Mouse (Mus musculus): ENCODE results near the gene Txn2. TPM values are rescaled to one million over a fixed set of nuclear protein-coding genes. Genes with fewer than 3 reads are reported as not detected.

Txn2 gene
- polyA plus RNA-seq (2012; rRNA removed): 221 and 225 TPM in 2 replicates

- H3K4me3 ChIP-seq (replicated peaks; ENCODE audit: insufficient read depth, low read depth, low read length): peak within 1 kb of the TSS; percentile 85
- H3K27ac ChIP-seq (ENCODE audit: insufficient read depth, low read length): peak within 1 kb of the TSS; percentile 97
- under 1% methylated on average over 34 of the region's 34 CpGs for WGBS
- TF ChIP-seq POLR2A (IDR thresholded peaks at IDR 0.05; ENCODE audit: borderline replicate concordance, insufficient read depth, low read length) (peak; percentile 72; the same call in 1 of the 2 replicates), CTCF (IDR thresholded peaks at IDR 0.05; ENCODE audit: borderline replicate concordance, insufficient read depth, low read depth, low read length) (no peak)
- H3K4me1 ChIP-seq (ENCODE audit: control insufficient read depth, insufficient read depth, low read length): peaks cover 4% of the 10 kb centered on the region; the same call in 1 of the 2 replicates
- peak; percentile 97 to 99 for DNase-seq
- H3K27me3 ChIP-seq (ENCODE audit: control insufficient read depth, insufficient read depth, low read length): no peaks in the 10 kb centered on the region
Observed at GRCm38 (mm10) chr15:77928673-77929331, at the start of gene Txn2. Txn2 (minus strand) TSS chr15:77929006.

- Histone ChIP-seq H3K27ac (ENCODE audit: insufficient read depth, low read length) (no peak overlapping the region), H3K4me1 (ENCODE audit: control insufficient read depth, insufficient read depth, low read length) (peaks cover 3% of the 10 kb centered on the region; the same call in 1 of the 2 replicates), H3K4me3 (replicated peaks; ENCODE audit: insufficient read depth, low read depth, low read length) (no peak overlapping the region), H3K27me3 (ENCODE audit: control insufficient read depth, insufficient read depth, low read length) (no peaks in the 10 kb centered on the region)
- TF ChIP-seq POLR2A (IDR thresholded peaks at IDR 0.05; ENCODE audit: borderline replicate concordance, insufficient read depth, low read length) (no peak), CTCF (IDR thresholded peaks at IDR 0.05; ENCODE audit: borderline replicate concordance, insufficient read depth, low read depth, low read length) (no peak)
- whole genome bisulfite sequencing: 32% methylated on average over 3 of the region's 3 CpGs
- DNase-seq: no peak
Observed at GRCm38 (mm10) chr15:77977663-77978062, 48.9 kb upstream of the Txn2 start.

- H3K27me3 ChIP-seq (ENCODE audit: control insufficient read depth, insufficient read depth, low read length): no peaks in the 10 kb centered on the region
- H3K4me3 ChIP-seq (replicated peaks; ENCODE audit: insufficient read depth, low read depth, low read length): no peak overlapping the region
- 73% methylated on average over 6 of the region's 6 CpGs for WGBS
- no peak overlapping the region for H3K27ac ChIP-seq (ENCODE audit: insufficient read depth, low read length)
- TF ChIP-seq CTCF (IDR thresholded peaks at IDR 0.05; ENCODE audit: borderline replicate concordance, insufficient read depth, low read depth, low read length) (no peak), POLR2A (IDR thresholded peaks at IDR 0.05; ENCODE audit: borderline replicate concordance, insufficient read depth, low read length) (no peak)
- DNase-seq: no peak
- H3K4me1 ChIP-seq (ENCODE audit: control insufficient read depth, insufficient read depth, low read length): no peaks in the 10 kb centered on the region; the same call in 1 of the 2 replicates
Observed at GRCm38 (mm10) chr15:77974165-77974841, 45.5 kb upstream of the Txn2 start.

- Histone ChIP-seq H3K4me1 (ENCODE audit: control insufficient read depth, insufficient read depth, low read length) (peaks cover 3% of the 10 kb centered on the region; the same call in 1 of the 2 replicates), H3K4me3 (replicated peaks; ENCODE audit: insufficient read depth, low read depth, low read length) (peak within 1 kb of the TSS; percentile 94), H3K27ac (ENCODE audit: insufficient read depth, low read length) (peak within 1 kb of the TSS; percentile 99), H3K27me3 (ENCODE audit: control insufficient read depth, insufficient read depth, low read length) (no peaks in the 10 kb centered on the region)
- under 1% methylated on average over 72 of the region's 72 CpGs for WGBS
- TF ChIP-seq CTCF (IDR thresholded peaks at IDR 0.05; ENCODE audit: borderline replicate concordance, insufficient read depth, low read depth, low read length) (no peak), POLR2A (IDR thresholded peaks at IDR 0.05; ENCODE audit: borderline replicate concordance, insufficient read depth, low read length) (peak; percentile 73)
- DNase-seq: peak; percentile 97 to 98
Observed at GRCm38 (mm10) chr15:77970470-77971292, 41.9 kb upstream of the Txn2 start, which contains the start of gene Eif3d. Eif3d (minus strand) TSS chr15:77970813.

- H3K4me3 ChIP-seq (replicated peaks; ENCODE audit: insufficient read depth, low read depth, low read length): peak overlapping the region; percentile 86
- H3K27me3 ChIP-seq (ENCODE audit: control insufficient read depth, insufficient read depth, low read length): no peaks in the 10 kb centered on the region
- H3K4me1 ChIP-seq (ENCODE audit: control insufficient read depth, insufficient read depth, low read length): peaks cover 3% of the 10 kb centered on the region; the same call in 1 of the 2 replicates
- TF ChIP-seq POLR2A (IDR thresholded peaks at IDR 0.05; ENCODE audit: borderline replicate concordance, insufficient read depth, low read length): no peak
- TF ChIP-seq CTCF (IDR thresholded peaks at IDR 0.05; ENCODE audit: borderline replicate concordance, insufficient read depth, low read depth, low read length): no peak
- peak overlapping the region; percentile 45 for H3K27ac ChIP-seq (ENCODE audit: insufficient read depth, low read length)
- under 1% methylated on average over 15 of the region's 15 CpGs for WGBS
- DNase-seq: peak in 1 of 2 experiments; percentile 30
Observed at GRCm38 (mm10) chr15:77969940-77970469, 41.2 kb upstream of the Txn2 start.

GRCm38 (mm10) chr15:77965117-77965528 is 36.3 kb upstream of the Txn2 start:
- no peak overlapping the region for H3K4me3 ChIP-seq (replicated peaks; ENCODE audit: insufficient read depth, low read depth, low read length)
- no peak overlapping the region for H3K27ac ChIP-seq (ENCODE audit: insufficient read depth, low read length)
- no peak for DNase-seq
- TF ChIP-seq POLR2A (IDR thresholded peaks at IDR 0.05; ENCODE audit: borderline replicate concordance, insufficient read depth, low read length) (no peak), CTCF (IDR thresholded peaks at IDR 0.05; ENCODE audit: borderline replicate concordance, insufficient read depth, low read depth, low read length) (no peak)
- peaks cover 3% of the 10 kb centered on the region; the same call in 1 of the 2 replicates for H3K4me1 ChIP-seq (ENCODE audit: control insufficient read depth, insufficient read depth, low read length)
- WGBS: 40% methylated on average over 9 of the region's 9 CpGs
- no peaks in the 10 kb centered on the region for H3K27me3 ChIP-seq (ENCODE audit: control insufficient read depth, insufficient read depth, low read length)

- H3K4me3 ChIP-seq (replicated peaks; ENCODE audit: insufficient read depth, low read depth, low read length): no peak overlapping the region
- WGBS: 94% methylated on average over 5 of the region's 5 CpGs
- H3K27me3 ChIP-seq (ENCODE audit: control insufficient read depth, insufficient read depth, low read length): no peaks in the 10 kb centered on the region
- TF ChIP-seq CTCF (IDR thresholded peaks at IDR 0.05; ENCODE audit: borderline replicate concordance, insufficient read depth, low read depth, low read length) (no peak), POLR2A (IDR thresholded peaks at IDR 0.05; ENCODE audit: borderline replicate concordance, insufficient read depth, low read length) (no peak)
- DNase-seq: no peak
- H3K4me1 ChIP-seq (ENCODE audit: control insufficient read depth, insufficient read depth, low read length): no peaks in the 10 kb centered on the region
- no peak overlapping the region for H3K27ac ChIP-seq (ENCODE audit: insufficient read depth, low read length)
Observed at GRCm38 (mm10) chr15:77962447-77962846, 33.6 kb upstream of the Txn2 start.
